Mouse (Mus musculus): ENCODE data around the gene Cops8.

DNA sequence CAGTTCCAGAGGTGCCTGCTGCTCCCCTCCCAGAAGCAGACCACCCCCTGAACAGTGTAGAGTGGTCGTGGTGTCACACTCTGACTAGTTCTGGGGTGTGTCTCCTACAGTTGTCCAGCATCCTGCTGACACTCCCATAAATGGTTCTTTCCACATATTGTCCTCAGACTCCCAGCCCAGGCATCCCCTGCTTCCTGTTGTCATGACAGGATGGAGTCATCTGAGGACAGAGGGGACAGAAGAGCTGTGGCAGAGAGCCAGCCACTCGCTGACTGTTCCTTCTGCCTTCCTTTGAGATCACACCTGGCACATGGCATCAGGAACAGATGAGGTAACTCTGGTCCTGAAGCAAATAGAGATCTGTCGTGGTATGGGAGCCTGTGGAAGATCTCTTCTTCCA, 3.6 kb upstream of the Cops8 start:
- no peak for TF ChIP-seq CTCF (IDR thresholded peaks at IDR 0.05)
- TF ChIP-seq EP300 (IDR thresholded peaks at IDR 0.05; ENCODE audit: insufficient read depth, low read depth, low read length), result peak; percentile 84; the same call in 1 of the 2 replicates

Measured in heart, adult 2 months (tissue).